Mouse (Mus musculus) lung, postnatal 4 days (tissue): ENCODE measurements around the gene Gm7951.
A peak's percentile ranks its signal among the peaks of the same experiment; 100 is the strongest.
"Not testable (repeated sequence)": the region's sequence is repeated elsewhere in the genome, so short reads cannot be mapped to it uniquely, and the experiment has no call there.

Experiments
- DNase-seq, 2 experiments: peaks; one replicate each; pipeline ENCODE4 v3.0.0; 2021

Gm7951 gene

GRCm38 (mm10) chr14:42117269-42117668, at the start of gene Gm7951:
Gene Gm7951, minus strand, starts transcription at chr14:42117369.
- not testable (repeated sequence) for DNase-seq

- DNase-seq: not testable (repeated sequence)
These were observed 45.4 kb upstream of the Gm7951 start, which contains the start of gene Gm17027 for GRCm38 (mm10) chr14:42162522-42162921. Gene Gm17027, minus strand, starts transcription at chr14:42162622.

GRCm38 (mm10) chr14:42134571-42134970, 17.4 kb upstream of the Gm7951 start:
- peak in 1 of 2 experiments; percentile 21 for DNase-seq

GRCm38 (mm10) chr14:42133806-42134205, 16.6 kb upstream of the Gm7951 start:
- DNase-seq: peak in 1 of 2 experiments; percentile 17
